Mouse (Mus musculus) neural tube, postnatal 0 days (tissue): ENCODE results near the gene Tas2r144. TPM values are rescaled to one million over a fixed set of nuclear protein-coding genes. Genes with fewer than 3 reads are reported as not detected.

Source experiments
- polyA plus RNA-seq: library from polyadenylated mRNA; unstranded; fragments of >200 nt; fragmentation: Nextera tagmentation; extraction: Ambion mirVana; gene quantifications from 2 replicates; pipeline ENCODE4 v1.2.1, GENCODE M21; 2015

Gene Tas2r144
- polyA plus RNA-seq = not detected in 2 replicates

GRCm38 (mm10) chr6:42215028-42215427 is at the start of gene Tas2r144:
Gene Tas2r144 (plus strand): TSS chr6:42215328.

GRCm38 (mm10) chr6:42245711-42246353 is 30.7 kb downstream of the Tas2r144 start, which contains the start of gene Gstk1:
Gene Gstk1 (plus strand): TSS chr6:42245935.

GRCm38 (mm10) chr6:42261524-42262170 is 46.5 kb downstream of the Tas2r144 start, which contains the start of gene Tmem139:
Gene Tmem139 (plus strand): TSS chr6:42261970.

GRCm38 (mm10) chr6:42264626-42265312 is 49.6 kb downstream of the Tas2r144 start, which contains the start of gene Casp2:
Gene Casp2 (plus strand): TSS chr6:42264985.

Other genes starting within 250 kb of the Tas2r144 start
- gene Sval3, start 247.2 kb upstream of the Tas2r144 start, polyA plus RNA-seq = not detected in 2 replicates
- gene Sva, start 176.9 kb upstream of the Tas2r144 start, polyA plus RNA-seq = not detected in 2 replicates
- gene Tas2r139, start 74.4 kb upstream of the Tas2r144 start, polyA plus RNA-seq = not detected in 2 replicates
- 21.2 and 23.7 TPM in 2 replicates for gene Gstk1, start 30.6 kb downstream of the Tas2r144 start, polyA plus RNA-seq
- gene Tmem139, start 46.6 kb downstream of the Tas2r144 start, polyA plus RNA-seq = not detected in 2 replicates
- 13.0 and 13.9 TPM in 2 replicates for gene Casp2, start 49.7 kb downstream of the Tas2r144 start, polyA plus RNA-seq
- gene Clcn1, start 71.4 kb downstream of the Tas2r144 start, polyA plus RNA-seq = 0.31 and 0.71 TPM in 2 replicates
- gene Fam131b, start 109.3 kb downstream of the Tas2r144 start, polyA plus RNA-seq = 6.6 and 7.7 TPM in 2 replicates
- gene Zyx, start 134.3 kb downstream of the Tas2r144 start, polyA plus RNA-seq = 60.1 and 68.6 TPM in 2 replicates
- 0.40 and 0.52 TPM in 2 replicates for gene Epha1, start 157.9 kb downstream of the Tas2r144 start, polyA plus RNA-seq
- gene Tas2r143, start 184.9 kb downstream of the Tas2r144 start, polyA plus RNA-seq = not detected in 2 replicates
- not detected in 2 replicates for gene Tas2r135, start 190.1 kb downstream of the Tas2r144 start, polyA plus RNA-seq
- not detected in 2 replicates for gene Tas2r126, start 219.2 kb downstream of the Tas2r144 start, polyA plus RNA-seq
- not detected in 2 replicates for gene Olfr458, start 249.9 kb downstream of the Tas2r144 start, polyA plus RNA-seq